Comparison of ENCODE assay signal across 33 mouse cellular contexts in genomic region chr14:27889650-27890049, GRCm38 (mm10).
DNase-seq lines count a peak whose midpoint lies in the region; ATAC-seq and TF ChIP-seq lines count a peak whose summit lies in the region.
"Had no signal": no experiment of that assay in that cellular context is flagged by ENCODE, and none has a peak within 500 bp of the region (broad histone marks: within the 10 kb centered on the region; RNA-seq: fewer than 3 reads in every experiment).

No protein-coding gene starts in this region.

- H3K4me2 ChIP-seq in liver, embryonic 12.5 days: no peak overlapping the region
- H3K4me2 ChIP-seq: embryonic facial prominence, embryonic 13.5 days; forebrain, embryonic 12.5 days; heart, embryonic 12.5 days; hindbrain, embryonic 15.5 days; kidney, embryonic 15.5 days; limb, embryonic 13.5 days; midbrain, embryonic 11.5 days had no signal

- no peak overlapping the region for H3K4me3 ChIP-seq in liver, embryonic 12.5 days
- no peak overlapping the region for H3K4me3 ChIP-seq in lung, adult 2 months (replicated peaks; ENCODE audit: extremely low read depth, low read depth, low read length)
- H3K4me3 ChIP-seq: embryonic facial prominence, embryonic 13.5 days; erythroblast, embryonic 14.5 days; forebrain, embryonic 12.5 days; heart, adult 2 months; heart, embryonic 12.5 days; hindbrain, embryonic 15.5 days; kidney, embryonic 15.5 days; limb, embryonic 13.5 days had no signal

- no peak overlapping the region for H3K9ac ChIP-seq in liver, embryonic 12.5 days
- H3K9ac ChIP-seq: embryonic facial prominence, embryonic 13.5 days; forebrain, embryonic 12.5 days; heart, embryonic 12.5 days; hindbrain, embryonic 15.5 days; kidney, embryonic 15.5 days; limb, embryonic 13.5 days; liver, embryonic 14.5 days had no signal

- no peak for TF ChIP-seq POLR2A in lung, adult 2 months (IDR thresholded peaks at IDR 0.05; ENCODE audit: borderline replicate concordance, extremely low read depth, low read depth, low read length)

- WGBS in liver, embryonic 12.5 days (ENCODE audit: insufficient replicate concordance): 29% methylated on average over 2 of the region's 2 CpGs
- 60% methylated on average over 2 of the region's 2 CpGs for WGBS in lung, adult 2 months

- H3K36me3 ChIP-seq in liver, embryonic 12.5 days: no peaks in the 10 kb centered on the region
- H3K36me3 ChIP-seq: embryonic facial prominence, embryonic 13.5 days; forebrain, embryonic 12.5 days; heart, embryonic 12.5 days; hindbrain, embryonic 15.5 days; kidney, embryonic 15.5 days; limb, embryonic 13.5 days had no signal

- no peaks in the 10 kb centered on the region for H3K27me3 ChIP-seq in liver, embryonic 12.5 days (replicated peaks)
- H3K27me3 ChIP-seq: embryonic facial prominence, embryonic 13.5 days; forebrain, embryonic 12.5 days; heart, embryonic 12.5 days; hindbrain, embryonic 15.5 days; kidney, embryonic 15.5 days; limb, embryonic 13.5 days had no signal

- H3K9me3 ChIP-seq in liver, embryonic 12.5 days (replicated peaks): no peaks in the 10 kb centered on the region
- H3K9me3 ChIP-seq: embryonic facial prominence, embryonic 13.5 days; forebrain, embryonic 12.5 days; heart, embryonic 12.5 days; hindbrain, embryonic 15.5 days; kidney, embryonic 15.5 days; limb, embryonic 13.5 days had no signal

- no peaks in the 10 kb centered on the region for H3K4me1 ChIP-seq in liver, embryonic 12.5 days
- no peaks in the 10 kb centered on the region for H3K4me1 ChIP-seq in lung, adult 2 months (ENCODE audit: control insufficient read depth, insufficient read depth, low read length)
- H3K4me1 ChIP-seq: embryonic facial prominence, embryonic 13.5 days; forebrain, embryonic 12.5 days; heart, embryonic 12.5 days; hindbrain, embryonic 15.5 days; kidney, embryonic 15.5 days; limb, embryonic 13.5 days had no signal

- no peak for ATAC-seq in liver, embryonic 12.5 days
- peak; percentile 100 for ATAC-seq in hematopoietic stem cell, adult 5-6 weeks (replicated peaks in 1 of 2; ENCODE audit: insufficient read depth in 1 of 2, low FRiP score in 2 of 2, low TSS enrichment in 1 of 2, low read depth in 1 of 2, poor library complexity in 2 of 2, severe bottlenecking in 2 of 2)
- peak; percentile 84 for ATAC-seq in neutrophil, adult 5-6 weeks (ENCODE audit: extremely low read depth, insufficient number of reproducible peaks, low FRiP score, poor library complexity, severe bottlenecking)
- ATAC-seq: CD4-positive, CD25-positive, alpha-beta regulatory T cell, adult 4 months; inflammation-experienced regulatory T-cells, adult 6 months; midbrain, embryonic 16.5 days had no signal

- DNase-seq in liver: peak; percentile 4
- DNase-seq in lung, postnatal 36 days: peak; percentile 11
- no peak for DNase-seq in lung, adult 2 months
- DNase-seq in cerebellum, postnatal 4 days (ENCODE audit: low spot score in 2 of 2): no peak
- no peak for DNase-seq in frontal cortex, postnatal 14 days (ENCODE audit: low spot score in 2 of 2)
- DNase-seq: adrenal gland, adult 2 months; adrenal gland, postnatal 36 days; cerebellum, adult 8-10 months; cerebellum, postnatal 25 days; embryo, embryonic 11 days; gastrocnemius, postnatal 36 days; heart, adult 2 months; heart, postnatal 4 days; kidney, adult 11 months; kidney, postnatal 25 days; right cerebral cortex, adult 18-20 months; thymus, adult 2 months; thymus, postnatal 4 days had no signal

- no peak for TF ChIP-seq CTCF in lung, adult 2 months (IDR thresholded peaks at IDR 0.05; ENCODE audit: insufficient read depth, low read length)

- H3K27ac ChIP-seq in liver, embryonic 12.5 days: no peak overlapping the region
- H3K27ac ChIP-seq: embryonic facial prominence, embryonic 13.5 days; forebrain, embryonic 12.5 days; heart, adult 2 months; hindbrain, embryonic 15.5 days; kidney, embryonic 15.5 days; limb, embryonic 13.5 days; liver, embryonic 14.5 days had no signal

Comparison
In these comparisons a context has a peak if more than half of its experiments do, and no peak if none do; other contexts are left out.
1. DNase-seq: peak in liver (single experiment) and lung, postnatal 36 days (single experiment); none in lung, adult 2 months (single experiment), cerebellum, postnatal 4 days (0 of 2) and frontal cortex, postnatal 14 days (0 of 2).